Mouse (Mus musculus) heart, adult 11 months (tissue): ENCODE results near the gene Gm45837.

Source experiments
- DNase-seq: peaks from one replicate; pipeline ENCODE4 v3.0.0; 2022

Gm45837 gene

DNA sequence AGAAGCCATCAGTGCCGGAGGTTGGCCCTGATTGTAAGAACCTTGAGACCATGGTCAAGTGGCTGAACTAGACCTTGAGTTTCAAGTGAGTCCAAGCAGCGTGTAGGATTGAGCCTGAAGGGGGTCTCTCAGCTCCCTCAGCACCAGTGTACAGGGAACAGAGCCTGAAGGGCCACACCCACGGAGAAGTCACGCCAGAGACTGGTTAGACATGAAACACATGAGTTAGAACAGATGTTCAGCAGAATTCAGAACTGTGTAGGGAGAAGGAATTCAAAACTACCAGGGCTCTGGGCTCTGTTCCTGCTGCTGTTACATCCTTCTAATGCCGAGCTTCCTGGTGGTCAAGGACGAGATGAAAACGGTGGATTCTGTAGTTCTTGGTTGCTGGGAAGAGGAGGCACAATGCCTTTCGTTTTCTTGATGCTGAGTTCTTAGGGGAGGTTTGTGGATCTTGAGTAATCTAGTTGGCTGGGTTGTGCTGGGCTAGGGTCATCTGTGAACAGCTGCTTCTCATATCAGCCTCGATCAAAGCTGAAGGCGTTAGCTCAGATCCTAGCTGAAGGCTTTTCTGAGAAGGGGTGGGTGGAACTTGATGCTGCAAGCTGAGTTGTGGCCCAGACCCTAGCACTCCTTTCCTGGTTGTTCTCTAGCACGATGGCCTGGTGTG is at the start of gene Gm45837:
Gene Gm45837 (plus strand): TSS at position 620 of the 670 bp plus-strand sequence.
- peak; percentile 95 for DNase-seq

DNA sequence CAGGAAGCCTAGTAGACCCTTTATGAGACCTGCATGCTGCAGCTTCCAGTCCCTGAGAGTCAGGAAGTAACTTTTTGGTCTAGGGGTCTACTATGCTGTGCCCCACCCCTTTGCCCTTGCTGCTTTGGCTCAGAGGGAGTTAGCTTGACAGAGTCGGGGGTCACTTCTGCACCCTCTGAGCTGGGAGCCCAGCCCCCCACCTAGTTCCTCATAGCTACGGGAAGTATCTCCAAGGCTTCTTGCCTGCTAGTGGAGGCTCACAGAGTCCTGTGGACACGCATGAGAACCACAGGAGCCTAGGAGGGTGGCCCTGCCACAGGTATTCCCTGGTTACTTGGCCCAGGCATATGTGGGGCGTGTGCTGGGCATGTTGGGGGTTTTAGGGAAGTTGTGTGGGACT is 49.7 kb upstream of the Gm45837 start:
- no peak for DNase-seq

DNA sequence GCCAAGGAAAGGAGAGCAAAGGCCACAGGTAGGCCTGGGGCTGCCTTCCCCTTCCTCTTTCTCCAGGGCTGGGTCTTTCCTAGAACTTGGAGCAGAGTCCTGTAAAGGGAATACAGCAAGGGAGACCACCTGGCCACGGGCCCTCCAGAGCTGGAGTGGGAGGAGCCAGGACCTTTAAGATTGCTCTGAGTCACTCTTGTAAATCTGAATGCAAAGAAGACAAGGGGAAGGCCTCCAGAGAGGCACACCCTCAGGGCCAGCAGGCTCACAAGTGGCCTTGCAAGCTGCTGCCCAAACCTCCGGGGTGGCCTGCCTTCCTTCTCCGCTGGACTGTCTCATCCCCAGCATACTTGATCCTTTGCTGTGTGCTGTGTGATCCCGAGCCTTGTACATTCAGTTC is 48.9 kb upstream of the Gm45837 start:
- DNase-seq: no peak

DNA sequence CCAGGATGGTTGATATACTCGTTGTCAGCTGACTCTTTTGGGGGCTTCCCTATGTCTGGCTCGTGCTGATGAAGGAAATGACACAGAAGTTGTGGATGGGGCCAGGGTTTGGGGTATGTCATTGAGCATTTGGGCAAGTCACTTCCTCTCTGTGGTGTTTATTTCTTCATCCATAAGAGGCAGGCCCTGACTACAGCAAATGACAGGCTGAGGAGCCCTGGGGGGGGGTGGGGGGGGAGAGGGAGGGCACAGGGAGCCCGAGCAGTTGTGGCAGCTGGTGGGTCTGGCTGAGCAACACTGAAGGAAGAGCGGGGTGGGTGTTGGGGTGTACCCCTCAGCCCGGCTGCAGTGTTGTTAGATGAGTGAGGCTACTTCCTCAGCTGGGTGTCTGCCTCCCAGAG is 47.9 kb upstream of the Gm45837 start:
- peak; percentile 96 for DNase-seq

DNA sequence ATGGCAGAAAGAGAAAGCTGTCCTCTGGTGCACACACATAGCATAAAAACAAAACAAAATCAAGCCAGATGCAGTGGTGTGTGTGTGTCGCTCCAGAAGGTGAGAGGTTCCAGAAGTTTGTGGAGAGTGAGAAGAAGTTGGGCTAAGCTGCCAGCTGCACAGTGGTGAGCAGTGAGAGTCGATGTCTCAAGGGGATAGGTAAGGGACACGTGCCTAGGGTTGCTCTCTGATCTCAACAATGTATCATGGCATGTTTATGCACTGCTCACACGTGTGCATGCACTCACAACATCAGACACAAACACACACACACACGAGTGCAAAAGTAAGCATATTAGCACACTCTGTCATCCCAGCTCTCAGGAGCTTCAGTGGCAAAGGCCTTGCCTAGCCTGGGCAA is 46.8 kb upstream of the Gm45837 start:
- DNase-seq: no peak

DNA sequence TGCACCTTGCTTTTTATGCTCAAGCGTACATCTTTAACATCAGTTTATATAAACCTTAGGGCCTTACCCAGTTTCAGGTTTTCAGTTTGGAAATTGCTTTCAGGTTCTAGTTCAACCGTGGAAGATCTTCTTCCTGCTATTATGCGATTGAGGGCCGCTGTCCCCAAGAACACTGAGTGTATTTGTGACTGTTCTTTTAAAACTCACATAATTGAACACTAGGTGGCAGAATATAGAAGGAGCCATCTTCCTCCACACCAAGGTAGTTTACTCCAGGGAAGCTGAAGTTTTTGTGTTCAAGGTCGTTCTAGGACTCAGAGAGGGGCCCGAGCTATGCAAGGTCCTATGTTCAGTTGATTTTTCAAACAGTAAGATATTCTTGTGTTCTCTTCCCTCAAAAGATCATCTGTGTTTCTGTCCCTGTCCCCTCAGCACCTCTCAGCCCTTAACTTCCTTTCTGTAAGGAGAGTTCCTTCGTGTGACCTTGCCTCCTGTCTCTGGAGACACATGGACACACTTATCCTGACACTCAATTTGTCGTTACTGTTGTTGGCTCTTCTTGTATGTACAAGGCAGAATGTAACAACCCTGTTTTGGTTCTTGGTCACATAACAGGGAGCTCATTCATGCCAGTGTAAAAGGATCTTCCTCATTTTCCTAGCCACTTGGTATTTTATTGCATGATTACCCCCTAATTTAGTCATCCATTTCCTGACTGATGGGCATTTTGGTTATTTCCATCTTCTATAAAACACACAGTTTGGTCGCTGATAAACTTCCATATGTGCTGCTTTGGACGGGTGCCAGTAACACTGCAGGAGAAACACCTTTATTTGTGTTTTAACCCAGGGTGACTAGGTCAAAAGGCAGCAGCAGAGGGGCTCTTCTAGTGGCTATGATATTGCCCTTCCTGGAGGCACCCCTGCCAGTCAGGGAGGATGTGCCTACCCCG is 42.5 kb upstream of the Gm45837 start:
- DNase-seq: peak; percentile 83

DNA sequence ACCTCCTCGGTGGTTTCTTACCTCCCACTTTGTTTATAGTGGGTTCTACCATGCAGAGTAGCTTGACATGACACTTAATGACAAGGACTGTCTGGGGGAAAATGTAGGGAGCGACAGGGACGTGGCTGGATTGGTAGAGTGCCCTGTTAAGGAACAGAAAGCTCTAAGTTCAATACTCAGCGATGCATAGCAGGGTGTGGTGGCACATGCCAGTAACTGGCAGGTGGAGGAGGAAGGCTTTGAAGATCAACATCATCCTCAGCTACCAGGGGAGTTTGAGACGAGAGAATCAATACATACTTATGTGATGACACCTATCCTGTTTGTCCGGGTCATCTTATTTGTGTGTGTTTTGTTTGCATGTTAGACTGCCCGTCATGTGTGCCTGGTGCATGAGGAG is 41.0 kb upstream of the Gm45837 start:
- peak; percentile 81 for DNase-seq

DNA sequence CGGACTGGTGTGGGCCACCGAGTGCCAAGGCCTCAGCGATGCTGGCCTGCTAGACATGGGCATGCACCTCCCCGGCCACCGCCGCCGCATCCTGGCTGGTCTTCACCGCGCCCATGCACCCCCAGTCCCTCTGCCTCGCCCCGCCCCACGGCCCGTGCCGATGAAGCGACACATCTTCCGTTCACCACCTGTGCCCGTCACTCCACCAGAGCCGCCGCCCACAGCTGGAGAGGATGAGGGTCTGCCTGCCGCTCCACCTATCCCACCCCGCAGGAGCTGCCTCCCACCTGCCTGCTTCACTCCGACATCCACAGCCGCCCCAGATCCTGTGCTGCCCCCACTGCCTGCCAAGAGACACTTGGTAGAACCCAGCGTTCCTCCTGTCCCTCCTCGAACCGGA is 37.6 kb upstream of the Gm45837 start:
- peak; percentile 92 for DNase-seq

DNA sequence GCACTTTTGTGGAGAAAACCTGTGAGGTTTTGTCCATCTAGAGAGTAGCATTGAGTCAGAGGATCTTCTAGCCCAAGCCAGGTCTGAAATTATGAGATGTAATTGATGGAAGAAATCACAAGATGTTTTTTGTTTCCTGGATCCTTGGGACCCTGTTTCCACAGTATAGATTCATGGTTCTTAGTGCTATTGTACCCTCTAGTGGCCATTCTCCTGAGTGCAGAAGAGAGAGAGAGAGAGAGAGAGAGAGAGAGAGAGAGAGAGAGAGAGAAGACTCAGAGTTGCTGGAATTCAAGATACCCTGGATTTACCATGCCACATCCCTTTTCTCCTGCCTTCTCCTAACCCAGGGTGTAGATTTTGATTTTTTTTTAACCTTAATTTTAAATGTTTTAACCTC is 36.5 kb upstream of the Gm45837 start:
- no peak for DNase-seq

DNA sequence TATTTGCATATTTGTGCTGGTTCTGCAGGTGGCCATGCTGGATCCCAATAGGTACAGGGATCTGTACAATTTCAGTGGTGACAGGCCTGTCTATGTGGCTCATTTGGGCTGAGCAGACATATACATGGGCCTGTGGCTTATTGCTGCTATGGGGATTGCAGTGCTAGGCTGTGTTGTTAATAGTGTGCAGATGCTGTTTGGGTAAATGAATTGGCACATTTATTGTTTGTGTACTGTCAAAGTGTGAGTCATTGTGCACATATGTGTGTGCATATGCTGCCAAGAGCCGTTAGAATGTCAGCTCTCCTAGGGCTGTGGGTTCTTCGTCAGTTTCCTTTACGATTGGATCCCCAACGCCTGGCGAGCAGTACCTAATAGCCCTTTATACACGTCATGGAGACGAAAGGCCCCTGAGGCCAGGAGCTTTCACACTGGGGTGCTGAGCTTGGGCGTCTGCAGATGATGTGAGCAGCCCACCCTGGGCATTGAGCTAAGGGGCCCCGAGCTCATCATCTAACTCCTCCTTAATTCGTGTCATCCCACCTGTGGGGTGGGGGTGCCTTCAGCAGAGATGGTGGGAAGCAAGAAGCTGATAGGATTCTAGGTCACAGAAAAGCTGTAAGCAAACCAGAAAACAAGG is 33.9 kb upstream of the Gm45837 start:
- DNase-seq: peak; percentile 90

DNA sequence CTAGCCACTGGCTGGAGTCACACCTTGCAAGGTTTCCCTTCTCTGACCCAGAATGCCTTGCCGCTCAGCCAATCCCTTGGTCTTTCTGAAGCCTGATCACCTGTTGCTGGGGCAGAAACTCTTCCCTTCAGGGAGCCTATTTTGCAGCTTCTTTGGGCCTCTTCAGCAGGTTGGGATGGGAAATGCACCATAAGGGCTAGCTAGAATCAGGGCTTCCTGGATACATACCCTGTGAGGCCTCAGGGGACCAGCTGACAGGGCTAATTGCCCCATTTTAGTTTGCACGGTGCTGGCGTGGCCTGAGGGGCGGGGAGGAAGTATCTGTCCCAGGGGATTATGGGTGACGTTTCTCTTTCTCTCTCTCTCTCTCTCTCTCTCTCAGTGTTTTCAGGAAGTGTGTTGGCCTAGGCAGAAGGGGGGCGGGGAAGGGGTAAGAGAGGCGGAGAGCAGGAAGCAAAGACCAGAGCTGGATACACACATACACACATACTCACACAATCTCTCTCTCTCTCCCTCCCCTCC is 32.9 kb upstream of the Gm45837 start:
- DNase-seq: peak; percentile 99

DNA sequence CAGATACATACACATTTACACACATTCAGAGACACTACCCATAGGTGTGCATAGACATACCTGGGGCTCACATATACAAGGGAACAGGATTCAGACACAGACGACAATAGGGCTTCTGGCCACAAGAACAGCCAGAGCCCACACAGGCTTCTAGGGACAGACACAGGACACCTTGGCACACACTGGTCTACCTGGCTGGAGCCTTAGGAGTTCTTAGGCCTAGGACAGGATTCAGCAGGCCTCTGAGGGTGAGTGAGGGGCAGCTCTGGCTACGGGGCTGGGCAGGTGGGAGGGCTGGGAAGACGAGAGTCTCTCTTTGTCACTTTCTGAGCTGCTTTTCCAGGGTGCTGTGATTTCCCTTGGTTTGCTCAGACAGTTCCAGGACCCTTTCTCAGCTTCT is 32.4 kb upstream of the Gm45837 start:
- peak; percentile 95 for DNase-seq

DNA sequence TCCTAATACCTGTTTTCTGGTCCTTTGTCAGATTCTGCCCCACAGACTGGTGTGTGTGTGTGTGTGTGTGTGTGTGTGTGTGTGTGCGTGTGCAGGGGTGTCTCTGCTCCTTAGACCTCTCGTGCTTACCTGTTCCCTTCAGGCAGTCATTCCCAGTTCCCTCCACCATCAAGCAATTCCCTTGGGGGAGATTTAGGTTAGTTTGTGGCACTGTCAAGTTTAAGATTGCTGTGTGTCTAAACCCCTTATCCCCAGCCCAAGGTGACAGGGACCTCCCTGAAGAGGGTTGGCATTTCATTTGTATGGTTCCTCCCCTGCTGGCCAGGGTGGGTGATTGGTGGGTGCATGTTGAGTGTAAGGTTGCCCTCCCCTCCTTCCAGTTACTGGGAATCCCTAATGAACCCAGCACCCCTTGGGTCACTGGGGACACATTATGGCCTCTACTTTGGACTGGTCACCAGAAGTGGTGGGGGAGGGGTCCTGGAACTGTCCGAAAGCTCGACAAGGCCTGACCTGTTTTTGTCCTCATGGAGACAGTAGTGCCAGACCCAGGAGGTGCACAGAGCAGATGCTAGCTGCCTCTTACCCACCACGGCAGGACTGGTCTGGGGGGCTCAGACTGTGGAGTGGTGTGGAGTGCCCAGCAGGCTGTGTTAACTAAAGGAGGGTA is 31.8 kb upstream of the Gm45837 start:
- peak; percentile 95 for DNase-seq

DNA sequence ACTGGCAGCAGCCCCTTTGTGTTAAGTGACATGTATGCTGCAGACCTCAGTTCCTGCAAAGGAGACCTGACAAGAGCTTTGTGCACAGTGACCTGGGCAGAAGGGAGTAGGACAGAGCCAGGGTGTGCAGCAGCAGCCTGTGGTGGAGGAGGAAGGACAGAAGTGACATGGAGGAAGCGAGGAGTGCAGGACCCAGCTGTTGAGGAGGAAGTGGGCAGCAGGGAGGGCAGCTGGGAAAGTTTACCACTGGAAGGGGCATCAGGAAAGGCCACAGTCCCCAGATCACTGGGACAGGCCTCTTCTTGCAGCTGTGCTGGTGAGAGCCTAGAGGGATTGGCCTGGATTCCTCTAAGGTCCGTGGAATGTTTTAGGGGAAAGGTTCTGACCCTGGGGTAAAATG is 31.0 kb upstream of the Gm45837 start:
- peak; percentile 97 for DNase-seq

DNA sequence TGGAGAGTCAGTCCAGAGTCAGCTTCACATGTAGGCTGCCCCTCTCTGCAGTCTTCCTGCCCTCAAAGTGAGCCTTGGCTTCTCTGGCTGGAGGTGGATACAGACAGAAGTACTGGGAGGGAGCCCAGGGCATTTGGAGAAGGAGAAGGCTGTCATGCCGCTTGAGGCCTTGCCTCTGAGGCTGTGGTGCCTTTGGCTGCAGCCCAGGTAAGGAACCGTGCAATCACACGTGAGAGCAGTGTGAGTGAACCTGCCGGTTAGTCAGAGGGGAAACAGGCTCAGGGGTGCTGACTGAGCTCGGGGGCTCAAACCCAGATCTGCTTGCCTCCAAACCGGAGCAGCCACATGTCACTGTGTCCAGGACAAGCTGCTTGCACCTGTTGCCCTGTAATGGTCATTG is 29.2 kb upstream of the Gm45837 start:
- DNase-seq: peak; percentile 89

DNA sequence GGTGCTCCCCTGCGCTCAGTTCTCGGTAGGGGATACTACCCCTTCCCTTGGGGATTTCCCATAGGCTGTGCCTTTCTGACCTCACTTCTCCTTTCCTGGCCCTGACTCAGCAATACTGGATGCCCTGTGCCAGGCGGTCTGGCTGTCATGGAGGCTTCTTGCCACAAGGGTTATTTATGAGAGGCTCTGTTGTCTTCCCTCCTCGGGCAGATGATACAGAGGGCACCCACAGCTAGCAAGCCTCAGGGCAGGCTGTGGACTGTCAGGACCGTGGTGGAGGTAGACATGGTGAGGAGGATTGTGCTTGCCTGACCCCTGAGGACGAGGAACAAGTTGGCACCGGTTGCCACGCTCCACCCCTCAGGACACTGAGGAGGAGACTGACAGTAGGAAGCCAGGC is 28.3 kb upstream of the Gm45837 start:
- DNase-seq: peak; percentile 97

DNA sequence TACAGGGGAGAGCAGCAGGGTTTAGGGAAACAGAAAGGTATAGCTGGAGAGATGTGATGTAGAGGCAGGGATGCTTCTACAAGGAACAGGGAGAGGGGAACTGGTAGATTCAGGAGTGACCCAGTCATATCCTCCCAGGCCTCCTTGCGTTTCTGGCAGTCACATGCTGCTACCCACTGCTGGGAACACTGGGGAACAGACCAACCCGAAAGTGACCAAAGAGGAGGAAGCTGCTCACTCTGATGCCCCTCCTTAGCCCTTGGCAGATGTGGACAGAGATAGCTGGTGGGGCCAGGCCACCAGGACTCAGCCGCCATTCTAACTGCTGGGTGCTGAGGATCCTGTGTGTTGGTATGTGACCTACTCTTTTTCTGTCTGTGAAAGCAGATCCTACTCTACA is 26.9 kb upstream of the Gm45837 start:
- DNase-seq: peak; percentile 98

DNA sequence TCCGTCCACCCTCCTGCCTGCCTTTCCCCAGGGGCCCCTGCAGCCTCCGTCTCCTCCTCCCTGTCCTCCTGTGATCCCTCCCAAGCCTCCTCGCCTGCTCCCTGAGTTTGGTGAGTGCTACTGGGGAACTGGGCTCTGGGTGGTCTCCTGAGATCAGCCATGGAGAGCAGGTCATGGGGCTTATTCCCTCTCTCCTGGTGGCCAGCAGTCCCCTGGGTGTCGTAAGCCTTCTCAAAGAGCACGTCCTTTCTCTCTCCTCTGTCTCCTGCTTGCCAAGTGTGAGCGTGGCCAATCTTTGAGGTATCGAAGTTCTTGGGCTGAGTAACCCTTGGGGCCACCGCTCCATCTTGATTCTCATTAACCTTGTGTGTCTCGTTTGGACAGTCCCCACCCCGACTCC is 25.8 kb upstream of the Gm45837 start:
- peak; percentile 95 for DNase-seq

DNA sequence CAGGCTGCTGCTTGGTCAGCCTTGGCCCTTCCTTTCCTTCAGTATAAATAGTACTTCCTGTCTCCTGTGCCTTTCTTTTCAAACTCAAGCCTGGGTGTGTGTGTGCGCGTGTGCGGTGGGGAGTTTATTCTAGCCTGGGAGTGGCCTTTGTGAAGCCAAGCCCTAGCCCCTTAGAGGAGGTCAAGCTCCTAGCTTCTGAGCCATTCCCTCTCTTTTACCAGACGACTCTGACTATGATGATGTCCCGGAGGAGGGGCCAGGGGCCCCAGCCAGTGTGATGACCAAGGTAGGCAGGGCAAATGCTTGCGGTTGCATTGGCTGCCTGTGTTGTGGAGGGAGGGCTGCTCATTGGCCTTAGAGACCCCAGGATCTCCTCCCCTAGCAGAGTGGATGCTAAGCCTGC is 25.4 kb upstream of the Gm45837 start:
- DNase-seq: peak; percentile 97

DNA sequence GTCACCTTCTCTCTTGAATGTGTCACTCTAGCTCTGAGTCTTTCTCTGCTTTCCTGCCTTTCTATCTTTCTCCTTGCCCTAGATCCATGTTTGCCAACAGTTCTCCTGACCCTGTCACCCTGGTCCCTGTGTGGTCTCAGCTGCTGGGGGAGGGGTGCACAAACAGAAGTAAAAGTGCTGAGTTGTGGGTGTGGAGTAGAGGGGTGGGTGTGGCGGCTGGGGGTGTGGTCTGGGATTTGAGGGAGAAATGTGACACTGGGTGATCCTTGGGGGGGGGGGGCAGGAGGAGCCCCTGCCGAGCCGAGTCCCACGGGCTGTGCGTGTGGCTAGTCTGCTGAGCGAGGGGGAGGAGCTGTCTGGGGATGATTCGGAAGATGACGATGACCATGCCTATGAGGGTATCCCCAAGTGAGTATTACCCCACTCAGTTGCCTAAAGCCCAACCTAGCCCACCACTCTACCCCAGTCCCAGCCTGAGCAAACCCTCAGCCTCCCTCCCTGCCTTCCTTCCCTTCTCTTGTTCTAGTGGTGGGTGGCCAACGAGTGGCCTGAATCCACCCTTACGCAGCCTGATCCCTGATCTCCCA is 24.7 kb upstream of the Gm45837 start:
- peak; percentile 94 for DNase-seq

DNA sequence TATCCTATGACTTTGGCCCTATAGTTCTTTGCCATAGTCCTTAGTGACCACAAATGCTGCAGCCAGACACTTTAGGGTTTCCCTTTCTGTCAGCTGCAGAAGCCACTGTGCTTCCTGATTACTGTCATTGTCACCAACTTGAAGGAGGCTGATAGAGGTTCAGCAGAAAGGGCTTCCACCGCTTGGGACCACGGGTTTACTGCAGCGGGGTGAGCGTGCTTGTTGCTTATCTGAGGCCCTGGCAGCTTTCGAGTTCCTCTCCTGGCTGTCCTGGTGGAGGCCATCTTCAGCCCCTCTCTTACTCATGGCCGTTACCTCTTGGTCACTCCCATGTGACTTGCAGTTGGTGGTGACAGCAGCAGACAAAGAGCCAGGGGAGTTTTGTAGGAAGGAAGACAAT is 21.4 kb upstream of the Gm45837 start:
- no peak for DNase-seq

DNA sequence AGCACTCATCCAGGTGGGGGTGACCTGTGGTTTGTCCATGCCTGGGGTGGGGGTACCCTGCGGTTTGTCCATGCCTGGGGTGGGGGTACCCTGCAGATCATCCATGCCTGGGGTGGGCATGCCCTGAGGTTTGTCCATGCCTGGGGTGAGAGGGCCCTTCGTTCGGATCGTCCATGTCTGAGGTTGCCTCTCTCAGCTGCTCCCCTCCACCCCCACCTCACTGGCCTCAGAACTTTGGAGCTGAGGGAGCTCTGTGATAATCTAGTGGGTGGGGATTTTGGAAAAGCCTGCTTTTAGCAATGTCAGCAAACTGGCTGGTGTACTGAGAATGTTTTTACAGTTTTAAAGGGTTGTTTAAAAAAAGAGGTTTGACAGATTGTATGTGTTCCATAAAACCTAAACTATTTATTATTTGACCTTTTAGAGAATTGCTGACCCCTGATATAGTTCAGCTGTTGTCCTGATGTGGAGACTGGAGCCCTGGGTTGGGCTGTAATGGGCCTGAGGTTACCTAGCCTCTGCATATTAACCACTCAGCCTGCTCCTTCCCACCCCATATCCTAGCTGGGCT is 18.7 kb upstream of the Gm45837 start:
- no peak for DNase-seq
